Mouse (Mus musculus): ENCODE data around the gene Mphosph10. TPM values are rescaled to one million over a fixed set of nuclear protein-coding genes. Genes with fewer than 3 reads are reported as not detected.
A peak's percentile ranks its signal among the peaks of the same experiment; 100 is the strongest.

The Mphosph10 gene
- total RNA-seq, 2 experiments from 2014 or later = 13.8 to 13.9 TPM

- no peak for DNase-seq
- intact Hi-C loops (cut with DNase I) = no loop called here
Measured at GRCm38 (mm10) chr7:64356661-64357060, 35.4 kb downstream of the Mphosph10 start.

GRCm38 (mm10) chr7:64354206-64354605, 37.9 kb downstream of the Mphosph10 start:
- no peak for DNase-seq
- intact Hi-C loops (cut with DNase I) = no loop called here

GRCm38 (mm10) chr7:64351087-64351486, 41.0 kb downstream of the Mphosph10 start:
- peak in 1 of 2 experiments; percentile 25 for DNase-seq
- intact Hi-C loops (cut with DNase I) = no loop called here

GRCm38 (mm10) chr7:64349147-64349861, 42.8 kb downstream of the Mphosph10 start:
- no peak for DNase-seq
- intact Hi-C loops (cut with DNase I) = no loop called here

- intact Hi-C loops (cut with DNase I) = no loop called here
- DNase-seq = no peak
Measured at GRCm38 (mm10) chr7:64347813-64348212, 44.3 kb downstream of the Mphosph10 start.

- no peak for DNase-seq
- intact Hi-C loops (cut with DNase I) = no loop called here
Measured at GRCm38 (mm10) chr7:64332686-64333085, 59.4 kb downstream of the Mphosph10 start.

GRCm38 (mm10) chr7:64331309-64331708, 60.8 kb downstream of the Mphosph10 start:
- intact Hi-C loops (cut with DNase I) = no loop called here
- DNase-seq = no peak

GRCm38 (mm10) chr7:64327486-64327885, 64.6 kb downstream of the Mphosph10 start:
- no peak for DNase-seq
- intact Hi-C loops (cut with DNase I) = loop anchor here (1.0 to 5.0 kb wide), 3 partner anchors 35 to 162 kb away; partner anchors contain the start of gene Fan1

GRCm38 (mm10) chr7:64326892-64327291, 65.2 kb downstream of the Mphosph10 start:
- DNase-seq = peak; percentile 72 to 73
- intact Hi-C loops (cut with DNase I) = loop anchor here (1.0 to 5.0 kb wide), 3 partner anchors 35 to 162 kb away; partner anchors contain the start of gene Fan1

Other genes starting within 250 kb of the Mphosph10 start
- gene Trpm1, start 238.4 kb downstream of the Mphosph10 start, total RNA-seq (2021) = under 1 TPM; 0.47 to 0.56 TPM
- gene Mtmr10, start 104.6 kb downstream of the Mphosph10 start, total RNA-seq (2021) = 10 to 100 TPM; 14.3 to 18.9 TPM
- 1 to 10 TPM; 5.2 to 6.7 TPM for gene Fan1, start 18.2 kb downstream of the Mphosph10 start, total RNA-seq (2021)
- 10 to 100 TPM; 86.3 to 99.6 TPM for gene Mcee, start 339 bp upstream of the Mphosph10 start, total RNA-seq (2021)
- gene Apba2, start 109.4 kb upstream of the Mphosph10 start, total RNA-seq (2021) = under 1 TPM in 1 of 2 experiments, not detected in 1; 0.15 TPM

Measured in gastrocnemius, postnatal 36 days (tissue).